Mouse (Mus musculus) mature B cell (primary cell): Measurements from ENCODE around the gene Calml4.
"Not testable (repeated sequence)": the region's sequence is repeated elsewhere in the genome, so short reads cannot be mapped to it uniquely, and the experiment has no call there.

Source experiments
- in situ Hi-C: fragments of 300-500 bp; cut with MboI; formaldehyde crosslinking; loops from 2 replicates; pipeline ENCODE4 v1.14.3; 2019

Gene Calml4

GRCm38 (mm10) chr9:62857719-62858261 lies at the start of gene Calml4:
Gene Calml4 (plus strand): TSS chr9:62858080.
- in situ Hi-C loops: no loop called here

GRCm38 (mm10) chr9:62810095-62810494 lies 47.8 kb upstream of the Calml4 start:
- in situ Hi-C loops: no loop called here

- in situ Hi-C loops: no loop called here
These were observed 47.1 kb upstream of the Calml4 start for GRCm38 (mm10) chr9:62810543-62811515.

GRCm38 (mm10) chr9:62811516-62812121 lies 46.3 kb upstream of the Calml4 start, which contains the start of gene Fem1b:
Gene Fem1b (minus strand): TSS chr9:62811934.
- in situ Hi-C loops: no loop called here

DNA sequence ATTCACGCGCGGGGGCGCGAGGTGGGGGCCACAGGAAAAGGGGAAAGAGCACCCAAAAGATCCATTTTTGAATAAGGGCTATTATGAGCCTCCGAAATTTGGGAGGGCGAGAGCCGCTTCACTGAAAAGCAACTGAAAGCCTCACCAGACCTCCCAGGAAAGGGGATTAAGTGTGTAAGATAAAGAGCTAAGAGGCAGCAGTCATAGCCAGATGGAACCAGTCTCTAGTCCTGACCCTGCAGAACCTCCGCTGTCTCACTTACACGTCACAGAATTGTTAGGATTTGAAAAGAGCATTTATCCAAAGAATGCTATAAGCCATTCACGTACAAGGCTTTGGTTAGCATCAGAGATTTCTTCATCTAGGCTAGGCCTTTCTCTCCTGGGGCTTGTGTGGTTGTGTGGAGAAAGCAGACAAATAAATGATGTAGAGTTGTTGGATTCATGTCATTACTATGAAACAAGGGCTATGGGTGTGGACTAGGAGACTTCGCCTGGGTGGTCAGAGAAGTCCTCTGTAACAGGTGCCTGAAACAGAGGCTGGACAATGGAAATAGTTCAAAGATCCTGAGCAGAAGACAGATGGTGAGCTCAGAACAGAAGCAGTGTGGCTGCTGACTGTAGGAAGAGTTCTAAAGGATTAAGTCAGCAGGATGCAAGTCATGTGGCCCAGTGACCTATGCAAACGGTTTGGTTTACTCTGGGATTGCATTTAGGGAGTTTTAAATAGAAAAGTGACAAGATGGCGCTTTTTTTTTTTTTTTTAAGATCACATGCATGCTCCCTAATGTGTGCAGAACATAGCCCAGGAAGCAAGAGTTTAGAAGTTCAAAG lies 45.4 kb upstream of the Calml4 start:
- in situ Hi-C loops: no loop called here

- in situ Hi-C loops: no loop called here
These were observed 43.1 kb upstream of the Calml4 start for GRCm38 (mm10) chr9:62814751-62815150.

DNA sequence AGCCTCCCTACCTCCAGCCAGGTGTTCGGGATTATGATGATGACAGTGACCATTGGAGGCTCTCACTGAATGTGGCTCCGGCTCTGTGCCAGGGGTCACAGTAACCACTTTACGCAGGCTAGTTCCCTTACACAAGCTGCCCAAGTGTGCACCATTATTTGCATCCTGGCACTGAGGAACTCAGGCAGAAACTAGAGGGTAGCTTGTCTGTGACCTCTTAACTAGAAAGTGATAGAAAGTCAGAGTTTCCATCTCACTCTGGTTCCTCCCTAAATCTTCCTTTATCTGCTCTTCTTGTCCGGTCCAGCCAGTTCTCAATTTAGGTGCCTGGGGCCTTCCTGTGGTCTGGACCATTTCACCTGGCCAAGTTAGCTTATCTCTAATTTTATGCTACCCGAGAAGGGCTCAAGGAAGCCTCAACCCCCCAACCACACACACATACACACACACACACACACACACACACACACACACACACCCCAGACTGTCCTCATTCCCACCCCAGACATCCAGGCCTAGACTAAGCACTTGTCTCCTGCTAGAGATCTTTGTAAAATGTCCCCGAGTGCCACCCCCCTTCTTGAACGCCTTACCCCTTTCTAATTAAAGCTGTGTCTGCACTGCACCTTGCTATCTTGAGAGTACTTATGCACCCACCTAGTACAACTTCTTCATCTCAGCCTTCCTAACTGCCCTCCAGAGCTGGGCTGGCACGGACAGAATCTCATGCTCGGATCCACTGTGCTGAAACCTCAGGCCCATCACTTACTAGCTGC lies 41.4 kb upstream of the Calml4 start:
- in situ Hi-C loops: no loop called here

- in situ Hi-C loops: no loop called here
These were observed 40.7 kb upstream of the Calml4 start for GRCm38 (mm10) chr9:62817099-62817571.

GRCm38 (mm10) chr9:62817828-62818614 lies 39.9 kb upstream of the Calml4 start:
- in situ Hi-C loops: no loop called here

DNA sequence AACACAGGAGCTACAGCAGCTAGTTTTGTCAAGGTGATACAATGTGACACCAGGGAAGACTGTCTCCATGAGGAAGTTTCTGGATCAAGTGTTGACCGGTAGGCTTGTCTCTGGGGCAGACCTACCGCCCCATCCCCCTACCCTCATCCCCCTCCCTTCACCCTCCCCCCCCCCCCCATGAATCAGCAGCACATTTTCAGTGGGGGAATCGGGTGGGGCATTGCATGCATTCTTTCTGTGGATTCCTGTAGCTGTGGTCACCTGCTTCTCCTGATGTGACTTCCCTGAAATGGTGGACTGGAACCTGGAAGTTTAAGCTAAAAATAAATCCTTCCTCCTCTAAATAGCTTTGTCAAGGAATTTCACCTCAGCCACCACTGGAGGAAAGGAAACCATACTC lies 38.4 kb upstream of the Calml4 start:
- in situ Hi-C loops: no loop called here

- in situ Hi-C loops: not testable (repeated sequence)
These were observed 38.0 kb upstream of the Calml4 start for GRCm38 (mm10) chr9:62819910-62820309.

DNA sequence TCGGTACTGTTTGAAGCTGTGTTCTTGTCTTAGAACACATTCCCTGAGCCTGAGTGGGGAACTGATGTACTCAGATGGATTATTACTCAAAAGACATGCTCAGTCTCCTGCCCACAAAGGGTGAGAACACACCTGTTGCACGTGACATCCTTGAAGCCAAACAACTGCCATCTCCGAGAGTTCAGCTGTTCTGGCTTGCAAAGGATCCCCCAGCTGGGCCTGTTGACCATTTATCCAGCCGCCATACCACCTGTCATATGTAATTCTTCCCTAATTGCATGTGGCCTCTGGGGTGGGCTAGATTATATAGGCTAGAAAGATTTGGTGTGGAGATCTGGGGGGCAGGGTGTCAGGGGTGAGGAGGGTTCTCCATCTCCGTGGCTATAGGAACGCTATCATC lies 37.1 kb upstream of the Calml4 start:
- in situ Hi-C loops: no loop called here

DNA sequence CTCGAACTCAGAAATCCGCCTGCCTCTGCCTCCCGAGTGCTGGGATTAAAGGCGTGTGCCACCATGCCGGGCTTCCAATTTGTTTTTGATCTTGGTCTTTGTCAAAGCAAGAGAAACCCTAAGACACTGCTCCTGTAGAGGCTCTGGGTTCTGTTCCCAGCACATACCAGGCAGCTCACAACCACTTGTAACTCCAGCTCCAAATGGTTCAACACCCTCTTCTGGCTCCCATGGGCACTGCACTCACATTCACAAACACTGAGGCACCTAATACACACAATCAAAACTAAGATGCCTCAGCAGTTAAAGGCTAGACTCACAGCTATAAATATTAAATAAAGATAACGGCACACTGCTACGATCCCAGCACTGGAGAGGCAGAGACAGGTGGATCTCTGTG lies 36.1 kb upstream of the Calml4 start:
- in situ Hi-C loops: no loop called here

- in situ Hi-C loops: no loop called here
These were observed 32.0 kb upstream of the Calml4 start for GRCm38 (mm10) chr9:62825791-62826393.

- in situ Hi-C loops: no loop called here
These were observed 31.4 kb upstream of the Calml4 start for GRCm38 (mm10) chr9:62826456-62826855.

- in situ Hi-C loops: no loop called here
These were observed 29.8 kb upstream of the Calml4 start for GRCm38 (mm10) chr9:62827939-62828652.

- in situ Hi-C loops: no loop called here
These were observed 29.2 kb upstream of the Calml4 start for GRCm38 (mm10) chr9:62828662-62829086.

DNA sequence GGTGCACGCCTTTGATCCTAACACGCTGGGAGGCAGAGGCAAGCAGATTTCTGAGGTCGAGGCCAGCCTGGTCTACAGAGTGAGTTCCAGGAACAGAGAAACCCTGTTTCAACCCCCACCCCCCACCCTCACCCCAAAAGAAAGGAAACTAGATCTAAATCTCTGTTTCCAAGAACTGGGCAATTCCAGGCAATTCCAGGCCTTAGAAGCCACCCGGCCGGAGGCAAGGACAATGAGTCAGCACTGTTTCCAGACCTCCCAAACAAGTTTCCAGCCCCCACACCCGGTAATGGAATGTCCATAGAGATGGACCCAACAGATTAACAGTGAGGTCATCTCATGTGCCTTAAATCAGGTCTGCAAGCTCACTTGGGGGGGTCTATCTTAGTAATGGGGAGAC lies 28.0 kb upstream of the Calml4 start:
- in situ Hi-C loops: no loop called here

DNA sequence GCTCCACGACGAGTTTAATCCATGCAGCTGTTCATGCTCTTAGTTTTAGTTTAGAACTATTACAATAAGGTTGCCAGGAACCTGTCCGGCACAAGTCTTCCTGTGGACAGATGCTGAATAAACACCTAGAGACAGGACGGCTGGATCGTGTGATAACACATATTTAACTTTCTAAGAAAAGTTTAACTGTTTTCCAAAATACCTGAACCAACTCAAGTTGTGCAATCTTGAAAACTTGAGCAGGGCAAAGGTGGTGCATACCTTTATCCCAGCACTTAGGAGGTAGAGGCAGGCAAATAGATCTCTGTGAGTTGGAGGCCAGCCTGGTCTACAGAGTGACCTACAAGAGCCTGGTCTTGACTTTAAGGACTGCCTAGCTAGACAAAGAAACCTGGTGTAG lies 23.0 kb upstream of the Calml4 start:
- in situ Hi-C loops: no loop called here
